Mouse (Mus musculus): Measurements from ENCODE around the gene Rcan2.

The Rcan2 gene

GRCm38 (mm10) chr17:44077146-44077842 is 276.1 kb downstream of the Rcan2 start:
- DNase-seq (ENCODE audit: low spot score in 2 of 2) = no peak

- no peak for DNase-seq (ENCODE audit: low spot score in 2 of 2)
These were observed 276.7 kb downstream of the Rcan2 start for GRCm38 (mm10) chr17:44077843-44078160.

GRCm38 (mm10) chr17:44078631-44079350 is 277.6 kb downstream of the Rcan2 start, which contains the start of gene Enpp5:
Gene Enpp5 (plus strand): TSS chr17:44078813.
- peak; percentile 80 to 81 for DNase-seq (ENCODE audit: low spot score in 2 of 2)

GRCm38 (mm10) chr17:44083156-44083555 is 282.0 kb downstream of the Rcan2 start:
- DNase-seq (ENCODE audit: low spot score in 2 of 2) = no peak

GRCm38 (mm10) chr17:44088226-44088625 is 287.1 kb downstream of the Rcan2 start:
- no peak for DNase-seq (ENCODE audit: low spot score in 2 of 2)

All from natural killer cell, adult 2 months (primary cell).